In the genomic region with DNA sequence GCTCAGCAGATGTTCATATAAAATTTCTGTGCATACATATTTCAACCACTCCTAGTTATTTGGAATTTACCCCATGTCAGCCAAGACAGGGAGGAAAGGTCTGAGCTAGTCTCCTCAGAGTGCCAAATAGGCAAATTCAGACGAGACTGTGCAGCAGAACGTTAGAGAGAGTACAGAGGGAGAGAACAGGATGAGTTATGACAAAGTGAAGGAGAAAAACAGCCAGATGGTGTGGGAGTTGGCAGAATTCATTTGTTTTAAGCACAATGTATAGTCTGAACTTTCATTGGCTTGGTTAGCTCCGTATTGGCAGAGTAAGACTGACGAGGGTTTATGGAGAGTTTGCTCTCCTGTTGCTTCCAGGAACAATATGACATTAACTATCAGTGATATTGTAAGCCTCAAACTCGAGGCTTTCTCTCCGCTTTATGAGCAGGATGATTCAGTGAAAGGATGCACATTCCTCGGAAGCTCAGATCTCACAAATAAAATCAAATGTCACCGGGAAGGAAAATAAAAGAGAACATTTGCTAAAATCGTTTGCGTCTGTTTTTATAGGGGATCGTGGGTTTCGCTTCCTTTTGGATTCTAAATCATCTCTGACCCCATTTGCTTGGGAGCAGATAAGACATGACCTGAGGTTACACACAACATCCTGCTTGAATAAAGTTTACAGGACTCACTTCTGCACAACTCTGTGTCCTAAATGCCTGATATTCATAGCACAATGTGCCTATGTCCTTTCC, we compare ENCODE assay signal across 12 mouse cellular contexts.
DNase-seq lines count a peak whose midpoint lies in the region; ATAC-seq and TF ChIP-seq lines count a peak whose summit lies in the region.
"Had no signal": no experiment of that assay in that cellular context is flagged by ENCODE, and none has a peak within 500 bp of the region (broad histone marks: within the 10 kb centered on the region; RNA-seq: fewer than 3 reads in every experiment).

No protein-coding gene starts in this region.

- no peak overlapping the region for H3K4me2 ChIP-seq in forebrain, postnatal 0 days (ENCODE audit: low read depth)
- H3K4me2 ChIP-seq in stomach, embryonic 15.5 days: 0 out of 2 replicates have a peak overlapping the region, but pooled peaks have one; percentile 1
- no peak overlapping the region for H3K4me2 ChIP-seq in stomach, postnatal 0 days (replicated peaks; ENCODE audit: low read depth)
- H3K4me2 ChIP-seq in kidney, embryonic 14.5 days (replicated peaks; ENCODE audit: low read depth, low read length): no peak overlapping the region; the same call in 1 of the 2 replicates

- no peaks in the 10 kb centered on the region for H3K27me3 ChIP-seq in forebrain, postnatal 0 days (ENCODE audit: insufficient read depth, low read length)
- H3K27me3 ChIP-seq in forebrain, embryonic 10.5 days (ENCODE audit: poor library complexity, severe bottlenecking): no peaks in the 10 kb centered on the region
- H3K27me3 ChIP-seq in stomach, embryonic 15.5 days (replicated peaks): no peaks in the 10 kb centered on the region
- no peaks in the 10 kb centered on the region for H3K27me3 ChIP-seq in stomach, postnatal 0 days (ENCODE audit: control insufficient read depth, insufficient read depth, low read length)
- H3K27me3 ChIP-seq in kidney, embryonic 14.5 days (ENCODE audit: control insufficient read depth, insufficient read depth, low read length): no peaks in the 10 kb centered on the region

- no peaks in the 10 kb centered on the region for H3K36me3 ChIP-seq in forebrain, postnatal 0 days (ENCODE audit: insufficient read depth)
- no peaks in the 10 kb centered on the region for H3K36me3 ChIP-seq in forebrain, embryonic 10.5 days (replicated peaks)
- no peaks in the 10 kb centered on the region for H3K36me3 ChIP-seq in stomach, embryonic 15.5 days
- H3K36me3 ChIP-seq in stomach, postnatal 0 days (ENCODE audit: control insufficient read depth, insufficient read depth, low read length): no peaks in the 10 kb centered on the region
- no peaks in the 10 kb centered on the region for H3K36me3 ChIP-seq in kidney, embryonic 14.5 days (ENCODE audit: control insufficient read depth, insufficient read depth, low read length)

- no peak overlapping the region for H3K27ac ChIP-seq in forebrain, postnatal 0 days (ENCODE audit: low read depth, low read length)
- no peak overlapping the region for H3K27ac ChIP-seq in forebrain, embryonic 10.5 days
- no peak overlapping the region for H3K27ac ChIP-seq in stomach, embryonic 15.5 days
- H3K27ac ChIP-seq in stomach, postnatal 0 days (replicated peaks): no peak overlapping the region
- H3K27ac ChIP-seq in kidney, embryonic 14.5 days (ENCODE audit: low read depth, low read length): peak overlapping the region; percentile 65

- no peak for TF ChIP-seq EP300 in stomach, postnatal 0 days (optimal IDR thresholded peaks at IDR 0.05)

- no peaks in the 10 kb centered on the region for H3K9me3 ChIP-seq in forebrain, postnatal 0 days (ENCODE audit: low read length)
- H3K9me3 ChIP-seq in forebrain, embryonic 10.5 days: no peaks in the 10 kb centered on the region
- no peaks in the 10 kb centered on the region for H3K9me3 ChIP-seq in stomach, embryonic 15.5 days
- H3K9me3 ChIP-seq in stomach, postnatal 0 days (ENCODE audit: control insufficient read depth, low read length): no peaks in the 10 kb centered on the region
- no peaks in the 10 kb centered on the region for H3K9me3 ChIP-seq in kidney, embryonic 14.5 days (ENCODE audit: control insufficient read depth, low read length)

- 58% methylated on average over 12 of the region's 12 CpGs for WGBS in forebrain, postnatal 0 days
- 74% methylated on average over 12 of the region's 12 CpGs for WGBS in forebrain, embryonic 10.5 days
- WGBS in stomach, embryonic 15.5 days: 34% methylated on average over 12 of the region's 12 CpGs
- WGBS in stomach, postnatal 0 days: 44% methylated on average over 12 of the region's 12 CpGs
- 27% methylated on average over 12 of the region's 12 CpGs for WGBS in kidney, embryonic 14.5 days

- no peaks in the 10 kb centered on the region for H3K4me1 ChIP-seq in forebrain, postnatal 0 days (ENCODE audit: insufficient read depth)
- no peaks in the 10 kb centered on the region for H3K4me1 ChIP-seq in forebrain, embryonic 10.5 days
- H3K4me1 ChIP-seq in stomach, embryonic 15.5 days: no peaks in the 10 kb centered on the region
- no peaks in the 10 kb centered on the region for H3K4me1 ChIP-seq in stomach, postnatal 0 days (replicated peaks; ENCODE audit: control insufficient read depth, insufficient read depth)
- 0 out of 2 replicates have a peak, but pooled peaks cover 7% of the 10 kb centered on the region for H3K4me1 ChIP-seq in kidney, embryonic 14.5 days (ENCODE audit: control insufficient read depth, insufficient read depth, low read length)

- peak; percentile 66; the same call in 1 of the 2 replicates for ATAC-seq in forebrain, postnatal 0 days
- ATAC-seq in stomach, embryonic 15.5 days (ENCODE audit: insufficient read depth, low FRiP score, low read depth): no peak
- ATAC-seq in stomach, postnatal 0 days (ENCODE audit: low FRiP score, low TSS enrichment): no peak
- peak; percentile 62; the same call in 1 of the 2 replicates for ATAC-seq in kidney, embryonic 14.5 days (ENCODE audit: low FRiP score, low TSS enrichment)
- no peak for ATAC-seq in megakaryocyte-erythroid progenitor cell, adult 5-6 weeks (replicated peaks; ENCODE audit: low FRiP score, low TSS enrichment, poor library complexity, severe bottlenecking)
- ATAC-seq: midbrain, embryonic 16.5 days had no signal

- no peak overlapping the region for H3K4me3 ChIP-seq in forebrain, postnatal 0 days (ENCODE audit: low read depth, low read length)
- H3K4me3 ChIP-seq in forebrain, embryonic 10.5 days: no peak overlapping the region
- H3K4me3 ChIP-seq in stomach, embryonic 15.5 days (replicated peaks): no peak overlapping the region
- no peak overlapping the region for H3K4me3 ChIP-seq in stomach, postnatal 0 days (ENCODE audit: low read depth, low read length)
- no peak overlapping the region for H3K4me3 ChIP-seq in kidney, embryonic 14.5 days (ENCODE audit: low read length)

- DNase-seq in forebrain, postnatal 0 days: peak; percentile 55
- DNase-seq in forebrain, embryonic 10.5 days (ENCODE audit: extremely low spot score, low spot score): no peak
- DNase-seq in stomach, postnatal 0 days (ENCODE audit: low spot score): no peak
- DNase-seq in testis, postnatal 14 days (ENCODE audit: low spot score): no peak
- DNase-seq: cerebellum, adult 9-10 months; liver; lung, postnatal 14 days; thymus, adult 2 months had no signal

- no peak for TF ChIP-seq CTCF in forebrain, postnatal 0 days (IDR thresholded peaks at IDR 0.05; ENCODE audit: low read depth)
- no peak for TF ChIP-seq CTCF in stomach, postnatal 0 days (IDR thresholded peaks at IDR 0.05; ENCODE audit: low read depth)

- no peak overlapping the region for H3K9ac ChIP-seq in forebrain, postnatal 0 days
- no peak overlapping the region for H3K9ac ChIP-seq in stomach, embryonic 15.5 days
- no peak overlapping the region for H3K9ac ChIP-seq in stomach, postnatal 0 days (ENCODE audit: low read length)
- no peak overlapping the region for H3K9ac ChIP-seq in kidney, embryonic 14.5 days (ENCODE audit: low read depth, low read length)

Comparison
In these comparisons a context has a peak if more than half of its experiments do, and no peak if none do; other contexts are left out.
1. ATAC-seq: peak in forebrain, postnatal 0 days (single experiment) and kidney, embryonic 14.5 days (single experiment); none in stomach, embryonic 15.5 days (single experiment), stomach, postnatal 0 days (single experiment) and megakaryocyte-erythroid progenitor cell, adult 5-6 weeks (single experiment).